Mouse (Mus musculus): Measurements from ENCODE around the gene Fxn.
A peak's percentile ranks its signal among the peaks of the same experiment; 100 is the strongest.

- TF ChIP-seq TBP (conservative IDR thresholded peaks at IDR 0.05; ENCODE audit: low read depth, low read length) (no peak), POLR2A (IDR thresholded peaks at IDR 0.05; ENCODE audit: low read depth, low read length) (no peak), IRF4 (IDR thresholded peaks at IDR 0.05; ENCODE audit: low read depth, low read length) (no peak), HCFC1 (IDR thresholded peaks at IDR 0.05; ENCODE audit: low read depth, low read length) (no peak), CTCF (conservative IDR thresholded peaks at IDR 0.05 in 1 of 2, IDR thresholded peaks at IDR 0.05 in 1 of 2; ENCODE audit: low read depth in 2 of 2, low read length in 2 of 2) (peak; percentile 36 to 61; a peak in 2 of 4 replicates), EP300 (IDR thresholded peaks at IDR 0.05; ENCODE audit: low read length) (no peak)
Observed at GRCm38 (mm10) chr19:24218291-24218690, 62.1 kb downstream of the Fxn start.
